Mouse (Mus musculus): ENCODE results near the gene Cald1. TPM values are rescaled to one million over a fixed set of nuclear protein-coding genes. Genes with fewer than 3 reads are reported as not detected.

The Cald1 gene
- 199 and 301 TPM in 2 replicates for polyA plus RNA-seq (2015; fragmentation: Nextera tagmentation; extraction: Ambion mirVana)

GRCm38 (mm10) chr6:34598121-34599065 lies at the start of gene Cald1:
Gene Cald1, plus strand, starts transcription at chr6:34598500.
- H3K4me3 ChIP-seq (ENCODE audit: low read depth, low read length) = peak within 1 kb of the TSS; percentile 43
- H3K27me3 ChIP-seq (ENCODE audit: control insufficient read depth, insufficient read depth, low read length) = no peaks in the 10 kb centered on the region
- peak within 1 kb of the TSS; percentile 54 for H3K9ac ChIP-seq (ENCODE audit: low read length)
- ATAC-seq (ENCODE audit: low FRiP score, low TSS enrichment) (peak; percentile 90), DNase-seq (ENCODE audit: low spot score) (peak; percentile 51)
- H3K4me2 ChIP-seq (replicated peaks; ENCODE audit: low read depth) = peak within 1 kb of the TSS; percentile 48
- no peaks in the 10 kb centered on the region for H3K9me3 ChIP-seq (ENCODE audit: control insufficient read depth, low read length)
- H3K4me1 ChIP-seq (replicated peaks; ENCODE audit: control insufficient read depth, insufficient read depth) = peaks cover 2% of the 10 kb centered on the region; the same call in 1 of the 2 replicates
- TF ChIP-seq EP300 (optimal IDR thresholded peaks at IDR 0.05) = no peak
- TF ChIP-seq CTCF (IDR thresholded peaks at IDR 0.05; ENCODE audit: low read depth) = no peak
- H3K27ac ChIP-seq (replicated peaks) = peak within 1 kb of the TSS; percentile 90
- no peaks in the 10 kb centered on the region for H3K36me3 ChIP-seq (ENCODE audit: control insufficient read depth, insufficient read depth, low read length)
- 6% methylated on average over 16 of the region's 16 CpGs for WGBS

GRCm38 (mm10) chr6:34549017-34549416 lies 49.3 kb upstream of the Cald1 start:
- WGBS = 50% methylated on average over 2 of the region's 2 CpGs
- Histone ChIP-seq H3K27ac (replicated peaks) (peak overlapping the region; percentile 50), H3K9ac (ENCODE audit: low read length) (no peak overlapping the region), H3K4me2 (replicated peaks; ENCODE audit: low read depth) (no peak overlapping the region), H3K4me1 (replicated peaks; ENCODE audit: control insufficient read depth, insufficient read depth) (no peaks in the 10 kb centered on the region), H3K27me3 (ENCODE audit: control insufficient read depth, insufficient read depth, low read length) (no peaks in the 10 kb centered on the region), H3K4me3 (ENCODE audit: low read depth, low read length) (no peak overlapping the region), H3K36me3 (ENCODE audit: control insufficient read depth, insufficient read depth, low read length) (no peaks in the 10 kb centered on the region), H3K9me3 (ENCODE audit: control insufficient read depth, low read length) (no peaks in the 10 kb centered on the region)
- ATAC-seq (ENCODE audit: low FRiP score, low TSS enrichment) = no peak
- peak; percentile 87 for TF ChIP-seq CTCF (IDR thresholded peaks at IDR 0.05; ENCODE audit: low read depth)
- no peak for TF ChIP-seq EP300 (optimal IDR thresholded peaks at IDR 0.05)
- peak; percentile 58 for DNase-seq (ENCODE audit: low spot score)

GRCm38 (mm10) chr6:34552489-34553157 lies 45.7 kb upstream of the Cald1 start:
- no peaks in the 10 kb centered on the region for H3K27me3 ChIP-seq (ENCODE audit: control insufficient read depth, insufficient read depth, low read length)
- no peaks in the 10 kb centered on the region for H3K36me3 ChIP-seq (ENCODE audit: control insufficient read depth, insufficient read depth, low read length)
- no peak overlapping the region for H3K9ac ChIP-seq (ENCODE audit: low read length)
- no peak overlapping the region for H3K27ac ChIP-seq (replicated peaks)
- 83% methylated on average over 4 of the region's 4 CpGs for WGBS
- no peaks in the 10 kb centered on the region for H3K9me3 ChIP-seq (ENCODE audit: control insufficient read depth, low read length)
- no peak overlapping the region for H3K4me2 ChIP-seq (replicated peaks; ENCODE audit: low read depth)
- TF ChIP-seq CTCF (IDR thresholded peaks at IDR 0.05; ENCODE audit: low read depth) (no peak), EP300 (optimal IDR thresholded peaks at IDR 0.05) (no peak)
- ATAC-seq (ENCODE audit: low FRiP score, low TSS enrichment) (no peak), DNase-seq (ENCODE audit: low spot score) (no peak)
- H3K4me1 ChIP-seq (replicated peaks; ENCODE audit: control insufficient read depth, insufficient read depth) = no peaks in the 10 kb centered on the region
- no peak overlapping the region for H3K4me3 ChIP-seq (ENCODE audit: low read depth, low read length)

- no peak overlapping the region for H3K27ac ChIP-seq (replicated peaks)
- ATAC-seq (ENCODE audit: low FRiP score, low TSS enrichment) (no peak), DNase-seq (ENCODE audit: low spot score) (no peak)
- no peaks in the 10 kb centered on the region for H3K36me3 ChIP-seq (ENCODE audit: control insufficient read depth, insufficient read depth, low read length)
- no peaks in the 10 kb centered on the region for H3K9me3 ChIP-seq (ENCODE audit: control insufficient read depth, low read length)
- no peak overlapping the region for H3K9ac ChIP-seq (ENCODE audit: low read length)
- H3K27me3 ChIP-seq (ENCODE audit: control insufficient read depth, insufficient read depth, low read length) = no peaks in the 10 kb centered on the region
- TF ChIP-seq CTCF (IDR thresholded peaks at IDR 0.05; ENCODE audit: low read depth) (no peak), EP300 (optimal IDR thresholded peaks at IDR 0.05) (no peak)
- WGBS = 54% methylated on average over 9 of the region's 9 CpGs
- no peak overlapping the region for H3K4me3 ChIP-seq (ENCODE audit: low read depth, low read length)
- no peak overlapping the region for H3K4me2 ChIP-seq (replicated peaks; ENCODE audit: low read depth)
- no peaks in the 10 kb centered on the region for H3K4me1 ChIP-seq (replicated peaks; ENCODE audit: control insufficient read depth, insufficient read depth)
Observed at GRCm38 (mm10) chr6:34554291-34554997, 43.9 kb upstream of the Cald1 start.

GRCm38 (mm10) chr6:34559521-34559920 lies 38.8 kb upstream of the Cald1 start:
- no peak overlapping the region for H3K4me2 ChIP-seq (replicated peaks; ENCODE audit: low read depth)
- no peaks in the 10 kb centered on the region for H3K4me1 ChIP-seq (replicated peaks; ENCODE audit: control insufficient read depth, insufficient read depth)
- no peaks in the 10 kb centered on the region for H3K9me3 ChIP-seq (ENCODE audit: control insufficient read depth, low read length)
- no peak for TF ChIP-seq CTCF (IDR thresholded peaks at IDR 0.05; ENCODE audit: low read depth)
- TF ChIP-seq EP300 (optimal IDR thresholded peaks at IDR 0.05) = no peak
- H3K27ac ChIP-seq (replicated peaks) = no peak overlapping the region
- WGBS = 73% methylated on average over 4 of the region's 4 CpGs
- no peak overlapping the region for H3K4me3 ChIP-seq (ENCODE audit: low read depth, low read length)
- no peak for DNase-seq (ENCODE audit: low spot score)
- H3K27me3 ChIP-seq (ENCODE audit: control insufficient read depth, insufficient read depth, low read length) = no peaks in the 10 kb centered on the region
- no peak overlapping the region for H3K9ac ChIP-seq (ENCODE audit: low read length)
- H3K36me3 ChIP-seq (ENCODE audit: control insufficient read depth, insufficient read depth, low read length) = no peaks in the 10 kb centered on the region
- no peak for ATAC-seq (ENCODE audit: low FRiP score, low TSS enrichment)
